Mouse (Mus musculus) megakaryocyte, embryonic 14.5 days (primary cell): ENCODE data around the gene Itga9.

Experiments
- FLI1 ChIP-seq: IDR thresholded peaks from 2 replicates; pipeline ENCODE4 v1.6.1; 2012; ENCODE audit warnings: low read length, inconsistent platforms, mixed read lengths
- GATA1 ChIP-seq: IDR thresholded peaks from 3 replicates; pipeline ENCODE4 v1.6.1; 2012; ENCODE audit warnings: mixed read lengths, low read length, inconsistent platforms, borderline replicate concordance

GRCm38 (mm10) chr9:118841907-118842432, 235.5 kb downstream of the Itga9 start:
- TF ChIP-seq GATA1 (no peak), FLI1 (no peak)
